Mouse (Mus musculus): ENCODE results near the gene Hip1.

DNA sequence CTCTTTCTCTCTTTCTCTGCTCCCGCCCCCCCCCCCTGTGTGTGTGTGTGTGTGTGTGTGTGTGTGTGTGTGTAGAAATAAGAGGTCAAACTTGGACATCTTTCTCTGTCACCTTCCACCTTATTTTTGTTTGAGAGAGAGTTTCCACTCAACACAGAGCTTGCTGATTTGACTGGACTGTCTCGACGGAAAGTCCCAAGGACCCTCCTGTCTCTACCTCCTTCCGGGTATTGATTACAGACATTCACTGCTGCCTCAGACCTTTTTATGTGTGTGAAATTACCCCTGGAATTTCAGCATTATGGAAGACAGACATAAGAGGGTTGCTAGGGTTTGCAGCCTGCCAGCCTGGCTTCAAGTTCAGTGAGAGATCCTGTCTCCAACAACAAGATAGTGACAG lies 11.3 kb upstream of the Hip1 start:
- no peak for TF ChIP-seq POLR2A (IDR thresholded peaks at IDR 0.05; ENCODE audit: borderline replicate concordance, control insufficient read depth, low read depth, low read length)
- no peak for TF ChIP-seq CTCF (IDR thresholded peaks at IDR 0.05; ENCODE audit: control insufficient read depth, insufficient read depth, low read length)
